Mouse (Mus musculus) liver, embryonic 11.5 days (tissue): ENCODE results near the gene Nlrp4b. TPM values are rescaled to one million over a fixed set of nuclear protein-coding genes. Genes with fewer than 3 reads are reported as not detected.
"Not testable (repeated sequence)": the region's sequence is repeated elsewhere in the genome, so short reads cannot be mapped to it uniquely, and the experiment has no call there.

Source experiments
- ATAC-seq: fragments of 200-750 bp; cut with Nextera tagmentation; replicated peaks from 2 replicates; pipeline ENCODE4 v1.8.0; 2017; ENCODE audit warnings: moderate number of reproducible peaks, mild to moderate bottlenecking, moderate TSS enrichment, moderate library complexity; ENCODE audit not compliant: low FRiP score
- DNase-seq: peaks from one replicate; pipeline ENCODE4 v3.0.0-alpha.2; 2017; ENCODE audit warnings: low spot score
- H3K27ac ChIP-seq: fragments of 300-500 bp; sonication (generic); 2 replicates; pipeline ENCODE4 v1.5.1; 2014; ENCODE audit warnings: mild to moderate bottlenecking, low read depth, low read length, control low read depth
- H3K27me3 ChIP-seq: fragments of 300-500 bp; sonication (generic); replicated peaks from 2 replicates; pipeline ENCODE4 v1.6.1; 2014; ENCODE audit warnings: low read length, mixed read lengths; ENCODE audit not compliant: control insufficient read depth, insufficient read depth
- H3K36me3 ChIP-seq: fragments of 300-500 bp; sonication (generic); 2 replicates; pipeline ENCODE4 v1.6.1; 2014; ENCODE audit warnings: mild to moderate bottlenecking, low read length, moderate library complexity, mixed read lengths; ENCODE audit not compliant: control insufficient read depth, insufficient read depth
- H3K4me1 ChIP-seq: fragments of 300-500 bp; sonication (generic); replicated peaks from 2 replicates; pipeline ENCODE4 v1.6.1; 2014; ENCODE audit warnings: low read length, mixed read lengths; ENCODE audit not compliant: control insufficient read depth, insufficient read depth
- H3K4me2 ChIP-seq: fragments of 300-500 bp; sonication (generic); 2 replicates; pipeline ENCODE4 v1.6.1; 2014; ENCODE audit warnings: mild to moderate bottlenecking, control low read depth, moderate library complexity
- H3K4me3 ChIP-seq: fragments of 300-500 bp; sonication (generic); 2 replicates; pipeline ENCODE4 v1.5.1; 2014; ENCODE audit warnings: low read depth, low read length, control low read depth
- H3K9ac ChIP-seq: fragments of 300-500 bp; sonication (generic); 2 replicates; pipeline ENCODE4 v1.6.1; 2014; ENCODE audit warnings: low read depth, low read length, control low read depth
- H3K9me3 ChIP-seq: fragments of 300-500 bp; sonication (generic); 2 replicates; pipeline ENCODE4 v1.6.1; 2016; ENCODE audit warnings: low read length, inconsistent platforms, mixed read lengths; ENCODE audit not compliant: control insufficient read depth
- WGBS: fragments of 180-500 bp; shearing (Covaris S2); extraction: QIAGEN DNeasy Blood & Tissue Kit; methylation state at CpG from one replicate; pipeline ENCODE4 v1.1.7; 2014; 5-methylcytosine and 5-hydroxymethylcytosine counted together
- polyA plus RNA-seq: library from polyadenylated mRNA; unstranded; fragments of >200 nt; fragmentation: Nextera tagmentation; extraction: Ambion mirVana; gene quantifications from 2 replicates; pipeline ENCODE4 v1.2.1, GENCODE M21; 2014

Gene Nlrp4b
- not detected in 2 replicates for polyA plus RNA-seq

GRCm38 (mm10) chr7:10687489-10687888 is at the start of gene Nlrp4b:
Gene Nlrp4b, plus strand, starts transcription at chr7:10687789.
- 91% methylated on average over 1 of the region's 1 CpGs for WGBS
- H3K9me3 ChIP-seq = peaks cover 2% of the 10 kb centered on the region; the same call in 1 of the 2 replicates
- H3K27ac ChIP-seq = no peak within 1 kb of the TSS
- no peak for ATAC-seq
- no peak within 1 kb of the TSS for H3K4me3 ChIP-seq
- H3K27me3 ChIP-seq = no peaks in the 10 kb centered on the region
- no peaks in the 10 kb centered on the region for H3K4me1 ChIP-seq
- H3K36me3 ChIP-seq = no peaks in the 10 kb centered on the region
- no peak within 1 kb of the TSS for H3K4me2 ChIP-seq
- DNase-seq = no peak
- H3K9ac ChIP-seq = no peak within 1 kb of the TSS

- DNase-seq = no peak
- no peaks in the 10 kb centered on the region for H3K4me1 ChIP-seq
- ATAC-seq = no peak
- no peak within 1 kb of the TSS for H3K4me3 ChIP-seq
- no peaks in the 10 kb centered on the region for H3K27me3 ChIP-seq
- H3K27ac ChIP-seq = no peak within 1 kb of the TSS
- H3K4me2 ChIP-seq = no peak within 1 kb of the TSS
- H3K9ac ChIP-seq = no peak within 1 kb of the TSS
- H3K9me3 ChIP-seq = no peaks in the 10 kb centered on the region
- H3K36me3 ChIP-seq = no peaks in the 10 kb centered on the region
Observed at GRCm38 (mm10) chr7:10754264-10754663, 66.7 kb downstream of the Nlrp4b start, which contains the start of gene Vmn1r71. Gene Vmn1r71, minus strand, starts transcription at chr7:10754364.

GRCm38 (mm10) chr7:10757551-10757950 is 70.0 kb downstream of the Nlrp4b start:
- H3K27me3 ChIP-seq, ATAC-seq, H3K4me3 ChIP-seq, H3K9me3 ChIP-seq, H3K36me3 ChIP-seq, H3K4me2 ChIP-seq, H3K4me1 ChIP-seq, H3K27ac ChIP-seq, DNase-seq, H3K9ac ChIP-seq: not testable (repeated sequence)

Other genes with a start within 250 kb of the Nlrp4b start
- not detected in 2 replicates for gene Vmn1r67, start 244.5 kb upstream of the Nlrp4b start, polyA plus RNA-seq
- 9.9 and 10.5 TPM in 2 replicates for gene Zik1, start 192.4 kb upstream of the Nlrp4b start, polyA plus RNA-seq
- gene Vmn1r68, start 129.3 kb upstream of the Nlrp4b start, polyA plus RNA-seq = not detected in 2 replicates
- not detected in 2 replicates for gene Vmn1r69, start 74.1 kb upstream of the Nlrp4b start, polyA plus RNA-seq
- not detected in 2 replicates for gene Vmn1r70, start 56.3 kb upstream of the Nlrp4b start, polyA plus RNA-seq
- not detected in 2 replicates for gene Vmn1r71, start 66.6 kb downstream of the Nlrp4b start, polyA plus RNA-seq
- not detected in 2 replicates for gene Zscan4b, start 217.3 kb downstream of the Nlrp4b start, polyA plus RNA-seq